Mouse (Mus musculus) hindbrain, embryonic 16.5 days (tissue): ENCODE results near the gene Mrps22. TPM values are rescaled to one million over a fixed set of nuclear protein-coding genes. Genes with fewer than 3 reads are reported as not detected.

Experiments
- ATAC-seq: fragments of 200-750 bp; cut with Nextera tagmentation; 2 replicates; pipeline ENCODE4 v1.8.0; 2017; ENCODE audit warnings: moderate TSS enrichment, moderate library complexity
- H3K27ac ChIP-seq: fragments of 300-500 bp; sonication (generic); 2 replicates; pipeline ENCODE4 v1.5.1; 2014; ENCODE audit warnings: low read depth, mild to moderate bottlenecking, control low read depth, low read length, moderate library complexity
- H3K27me3 ChIP-seq: fragments of 300-500 bp; sonication (generic); replicated peaks from 2 replicates; pipeline ENCODE4 v1.6.1; 2014; ENCODE audit warnings: low read length; ENCODE audit not compliant: control insufficient read depth, insufficient read depth
- H3K36me3 ChIP-seq: fragments of 300-500 bp; sonication (generic); 2 replicates; pipeline ENCODE4 v1.6.1; 2014; ENCODE audit warnings: mild to moderate bottlenecking, low read length, moderate library complexity, mixed read lengths; ENCODE audit not compliant: control insufficient read depth, insufficient read depth
- H3K4me1 ChIP-seq: fragments of 300-500 bp; sonication (generic); 2 replicates; pipeline ENCODE4 v1.6.1; 2014; ENCODE audit warnings: low read depth, low read length; ENCODE audit not compliant: control insufficient read depth, insufficient read depth
- H3K4me2 ChIP-seq: fragments of 300-500 bp; sonication (generic); 2 replicates; pipeline ENCODE4 v1.6.1; 2014; ENCODE audit warnings: mild to moderate bottlenecking, low read length, control low read depth, moderate library complexity
- H3K4me3 ChIP-seq: fragments of 300-500 bp; sonication (generic); 2 replicates; pipeline ENCODE4 v1.5.1; 2014; ENCODE audit warnings: mild to moderate bottlenecking, low read length, control low read depth, moderate library complexity
- H3K9ac ChIP-seq: fragments of 300-500 bp; sonication (generic); 2 replicates; pipeline ENCODE4 v1.6.1; 2014; ENCODE audit warnings: low read depth, mild to moderate bottlenecking, control low read depth, low read length, moderate library complexity
- H3K9me3 ChIP-seq: fragments of 300-500 bp; sonication (generic); 2 replicates; pipeline ENCODE4 v1.6.1; 2014; ENCODE audit warnings: mild to moderate bottlenecking, low read length, moderate library complexity; ENCODE audit not compliant: control insufficient read depth
- WGBS: fragments of 180-500 bp; shearing (Covaris S2); extraction: QIAGEN DNeasy Blood & Tissue Kit; methylation state at CpG from one replicate; pipeline ENCODE4 v1.1.7; 2014; 5-methylcytosine and 5-hydroxymethylcytosine counted together
- polyA plus RNA-seq: library from polyadenylated mRNA; unstranded; fragments of >200 nt; fragmentation: Nextera tagmentation; extraction: Ambion mirVana; gene quantifications from 2 replicates; pipeline ENCODE4 v1.2.1, GENCODE M21; 2015

Mrps22 gene
- polyA plus RNA-seq, 1 experiment from 2014 or later = 53.8 TPM

- H3K4me2 ChIP-seq = no peak overlapping the region; the same call in 1 of the 2 replicates
- 88% methylated on average over 6 of the region's 6 CpGs for WGBS
- peaks cover 11% of the 10 kb centered on the region for H3K4me1 ChIP-seq
- no peak overlapping the region for H3K4me3 ChIP-seq
- no peaks in the 10 kb centered on the region for H3K9me3 ChIP-seq
- H3K9ac ChIP-seq = no peak overlapping the region
- ATAC-seq = no peak
- no peak overlapping the region for H3K27ac ChIP-seq
- no peaks in the 10 kb centered on the region for H3K27me3 ChIP-seq
- H3K36me3 ChIP-seq = peaks cover 10% of the 10 kb centered on the region; the same call in 1 of the 2 replicates
Measured at GRCm38 (mm10) chr9:98600094-98600493, 1.4 kb downstream of the Mrps22 start.

- no peak for ATAC-seq
- H3K4me1 ChIP-seq = no peaks in the 10 kb centered on the region
- H3K9ac ChIP-seq = no peak overlapping the region
- no peak overlapping the region for H3K4me3 ChIP-seq
- peaks cover 59% of the 10 kb centered on the region for H3K36me3 ChIP-seq
- 91% methylated on average over 4 of the region's 4 CpGs for WGBS
- no peak overlapping the region for H3K27ac ChIP-seq
- no peak overlapping the region for H3K4me2 ChIP-seq
- no peaks in the 10 kb centered on the region for H3K9me3 ChIP-seq
- no peaks in the 10 kb centered on the region for H3K27me3 ChIP-seq
Measured at GRCm38 (mm10) chr9:98583852-98584251, 17.6 kb downstream of the Mrps22 start.

DNA sequence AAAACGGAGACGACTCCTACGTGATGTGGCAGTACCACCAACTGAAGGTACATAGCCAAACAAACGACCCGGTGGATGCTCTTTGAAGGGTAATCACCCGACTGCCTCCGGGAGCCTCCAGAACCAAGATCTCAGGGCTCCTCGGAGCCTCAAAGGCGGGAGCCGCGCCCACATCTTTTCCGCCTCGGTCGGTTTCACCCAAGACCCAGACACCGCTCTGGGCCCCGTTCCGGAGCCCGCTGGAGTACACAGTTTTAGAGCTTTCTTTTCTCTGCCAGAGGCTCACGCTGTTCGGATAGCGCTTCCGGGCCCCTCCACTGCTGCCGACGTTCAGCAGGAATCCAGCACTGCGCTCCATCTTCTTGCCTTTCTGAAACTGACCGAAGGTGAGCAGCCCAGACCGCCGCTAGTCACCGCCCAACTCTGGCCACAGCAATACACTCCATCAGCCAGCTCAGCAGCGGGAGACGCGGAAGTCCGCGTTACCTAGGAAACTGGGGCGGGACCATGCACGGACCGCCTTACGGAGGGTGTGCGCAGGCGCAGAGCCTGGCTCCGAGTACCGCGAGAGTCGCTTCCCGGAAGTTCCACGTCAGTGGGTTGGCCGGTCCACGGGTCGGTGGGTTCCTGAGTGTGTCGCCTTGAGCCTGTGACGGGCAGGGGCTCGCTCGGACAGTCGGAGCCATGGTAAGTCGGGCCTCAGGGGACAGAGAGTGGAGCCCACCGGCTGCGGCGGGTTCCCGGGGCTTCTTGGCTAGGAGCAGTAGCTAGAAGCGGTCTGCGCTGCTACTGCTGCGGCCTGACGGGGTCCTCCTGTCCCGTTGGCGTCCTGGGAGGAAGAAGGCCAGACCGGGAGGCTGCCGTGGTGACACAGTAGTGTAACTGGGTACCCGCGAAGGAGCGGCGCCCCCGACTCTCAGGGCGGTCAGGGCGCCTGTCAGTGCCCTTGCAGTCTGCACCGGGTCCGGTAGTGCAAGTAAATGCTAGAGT lies 38.0 kb downstream of the Mrps22 start, which contains the start of gene Copb2:
TSS of gene Copb2 (plus strand) at position 585 of the 990 bp plus-strand sequence.
- ATAC-seq = peak; percentile 99
- under 1% methylated on average over 76 of the region's 76 CpGs for WGBS

DNA sequence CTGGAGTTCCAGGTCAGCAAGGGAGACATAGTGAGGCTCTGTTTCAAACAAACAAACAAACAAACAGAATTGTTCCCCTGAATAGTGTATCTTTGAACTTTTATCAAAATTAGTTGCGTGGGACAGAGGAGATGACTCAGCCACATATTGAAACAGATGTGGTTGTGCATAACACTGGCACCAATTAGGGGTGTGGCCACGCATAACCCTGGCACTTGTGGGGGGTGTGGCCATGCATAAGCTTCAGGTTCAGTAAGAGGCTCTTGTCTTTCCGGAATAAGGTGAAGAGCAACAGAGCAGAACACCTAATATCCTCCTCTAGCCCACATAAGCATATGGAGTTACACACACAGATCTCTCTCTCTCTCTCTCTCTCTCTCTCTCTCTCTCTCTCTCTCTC lies 57.4 kb downstream of the Mrps22 start:
- Histone ChIP-seq H3K4me1 (no peaks in the 10 kb centered on the region), H3K9ac (no peak overlapping the region), H3K4me3 (no peak overlapping the region), H3K27me3 (no peaks in the 10 kb centered on the region; the same call in 1 of the 2 replicates), H3K27ac (no peak overlapping the region), H3K9me3 (no peaks in the 10 kb centered on the region), H3K36me3 (no peaks in the 10 kb centered on the region), H3K4me2 (no peak overlapping the region)
- no peak for ATAC-seq
- WGBS = 79% methylated on average over 3 of the region's 3 CpGs

More for the DNA sequence above, 38.0 kb downstream of the Mrps22 start, which contains the start of gene Copb2:
- H3K4me2 ChIP-seq = peak within 1 kb of the TSS; percentile 84
- H3K27me3 ChIP-seq = 0 out of 2 replicates have a peak, but pooled peaks cover 2% of the 10 kb centered on the region
- peak within 1 kb of the TSS; percentile 84 for H3K4me3 ChIP-seq
- H3K4me1 ChIP-seq = peaks cover 15% of the 10 kb centered on the region
- no peaks in the 10 kb centered on the region for H3K9me3 ChIP-seq
- no peaks in the 10 kb centered on the region for H3K36me3 ChIP-seq
- H3K27ac ChIP-seq = peak within 1 kb of the TSS; percentile 78
- peak within 1 kb of the TSS; percentile 87 for H3K9ac ChIP-seq

Other genes starting within 250 kb of the Mrps22 start
- 38.1 and 44.8 TPM in 2 replicates for gene Rbp1, start 178.7 kb downstream of the Mrps22 start, polyA plus RNA-seq
- 0.98 and 1.3 TPM in 2 replicates for gene Rbp2, start 115.5 kb downstream of the Mrps22 start, polyA plus RNA-seq
- gene Copb2, start 37.9 kb downstream of the Mrps22 start, polyA plus RNA-seq = 117 and 128 TPM in 2 replicates
- gene Prr23a1, start 240.8 kb upstream of the Mrps22 start, polyA plus RNA-seq = 0.18 TPM in 1 of 2 replicates, not detected in the other